Mouse (Mus musculus) ES-E14 (cell line): ENCODE results near the gene Unc5b. TPM values are rescaled to one million over a fixed set of nuclear protein-coding genes. Genes with fewer than 3 reads are reported as not detected.

Experiments
- DNase-seq: peaks from one replicate; pipeline ENCODE4 v3.0.0-alpha.2; 2013; ENCODE audit warnings: low read depth, low spot score
- H3K27ac ChIP-seq: 2 replicates; pipeline ENCODE4 v1.5.1; 2012; ENCODE audit warnings: low read depth, mild to moderate bottlenecking, low read length, moderate library complexity, mixed read lengths; ENCODE audit not compliant: poor library complexity, insufficient read depth, severe bottlenecking
- H3K36me3 ChIP-seq: 2 replicates; pipeline ENCODE4 v1.6.1; 2012; ENCODE audit warnings: mild to moderate bottlenecking, low read length, moderate library complexity, mixed read lengths; ENCODE audit not compliant: control insufficient read depth, poor library complexity, insufficient read depth, severe bottlenecking
- H3K4me1 ChIP-seq, 2 experiments: fragments of 150-350 bp in 1 of 2; sonication (generic) in 1 of 2; 2 replicates each; pipeline ENCODE4 v1.6.1; 2012; ENCODE audit warnings: low read length in 2 of 2, mild to moderate bottlenecking in 1 of 2, mixed read lengths in 1 of 2; ENCODE audit not compliant: control insufficient read depth in 2 of 2, insufficient read depth in 2 of 2, poor library complexity in 1 of 2
- H3K4me3 ChIP-seq, 2 experiments: fragments of 150-350 bp in 1 of 2; sonication (generic) in 1 of 2; 2 replicates each; pipeline ENCODE4 v1.5.1; 2012; ENCODE audit warnings: low read length in 2 of 2, low read depth in 1 of 2, mild to moderate bottlenecking in 1 of 2, mixed read lengths in 1 of 2; ENCODE audit not compliant: insufficient read depth in 1 of 2, poor library complexity in 1 of 2, severe bottlenecking in 1 of 2
- H3K9ac ChIP-seq: 2 replicates; pipeline ENCODE4 v1.6.1; 2012; ENCODE audit warnings: low read depth, mild to moderate bottlenecking, low read length, mixed read lengths; ENCODE audit not compliant: poor library complexity, insufficient read depth, severe bottlenecking
- H3K9me3 ChIP-seq: fragments of 150-350 bp; sonication (generic); 2 replicates; pipeline ENCODE4 v1.6.1; 2012; ENCODE audit warnings: low read depth, mild to moderate bottlenecking, low read length; ENCODE audit not compliant: control insufficient read depth, insufficient read depth
- CHD2 ChIP-seq: IDR thresholded peaks from 2 replicates; pipeline ENCODE4 v1.6.1; 2014; ENCODE audit warnings: mild to moderate bottlenecking, low read depth, low read length, inconsistent platforms
- HCFC1 ChIP-seq: IDR thresholded peaks from 2 replicates; pipeline ENCODE4 v1.6.1; 2012; ENCODE audit warnings: low read length, inconsistent platforms, borderline replicate concordance; ENCODE audit not compliant: insufficient read depth
- MAFK ChIP-seq: IDR thresholded peaks from 2 replicates; pipeline ENCODE4 v1.6.1; 2014; ENCODE audit warnings: mild to moderate bottlenecking, low read depth, low read length, inconsistent platforms; ENCODE audit not compliant: insufficient read depth
- ZC3H11A ChIP-seq: IDR thresholded peaks from 2 replicates; pipeline ENCODE4 v1.6.1; 2012; ENCODE audit warnings: low read depth, mild to moderate bottlenecking, inconsistent platforms, low read length, borderline replicate concordance
- ZNF384 ChIP-seq: IDR thresholded peaks from 2 replicates; pipeline ENCODE4 v1.6.1; 2012; ENCODE audit warnings: low read depth, low read length, inconsistent platforms
- in situ Hi-C, 2 experiments: fragments of 600-800 bp; cut with MboI; formaldehyde crosslinking; loops; one replicate each; pipeline ENCODE4 v1.15.1; 2025; ENCODE audit warnings: low sequenced_read_pairs in 2 of 2, inconsistent platforms in 1 of 2; ENCODE audit not compliant: unreplicated experiment in 2 of 2
- total RNA-seq: library from RNA; depleted of rRNA; stranded (reverse); fragments of 300-350 nt; gene quantifications from 2 replicates; pipeline ENCODE4 v1.2.3, GENCODE M21; 2012

The Unc5b gene
- total RNA-seq, 1 experiment = 82.0 TPM

DNA sequence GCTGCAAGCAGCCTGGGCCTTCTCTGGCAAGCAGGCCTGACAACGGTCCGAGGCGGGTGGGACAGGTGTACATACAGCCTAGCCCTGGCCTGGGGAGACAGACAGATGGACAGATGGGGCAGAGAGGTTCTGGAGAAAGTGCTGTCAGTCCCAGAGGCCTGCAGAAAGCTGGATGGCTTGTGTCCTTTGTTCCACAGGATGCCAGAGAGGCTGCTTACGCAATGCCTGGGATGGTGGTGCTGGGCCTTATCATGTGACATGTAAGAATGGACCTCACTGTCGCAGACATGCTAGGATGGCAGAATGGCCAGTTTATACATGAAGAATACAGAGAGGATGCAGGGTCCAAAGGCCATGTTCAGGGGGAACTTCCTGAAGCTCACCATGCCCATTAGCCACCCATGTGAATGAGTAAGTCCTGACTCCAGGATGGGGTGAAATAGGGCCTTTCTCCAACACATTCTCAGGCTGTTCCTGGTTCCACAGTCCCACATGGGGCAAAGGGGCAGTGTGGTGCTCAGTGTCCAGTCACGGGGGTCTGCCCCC lies 83.6 kb downstream of the Unc5b start:
- Histone ChIP-seq H3K9ac (no peak overlapping the region), H3K9me3 (no peaks in the 10 kb centered on the region), H3K27ac (no peak overlapping the region), H3K36me3 (no peaks in the 10 kb centered on the region), H3K4me1 (peaks cover 0 to 3% of the 10 kb centered on the region in 2 experiments; a peak in 1 of 4 replicates), H3K4me3 (no peak overlapping the region)
- no peak for TF ChIP-seq ZC3H11A
- no peak for TF ChIP-seq HCFC1
- TF ChIP-seq ZNF384 = no peak
- no peak for TF ChIP-seq MAFK
- no peak for TF ChIP-seq CHD2
- no peak for DNase-seq
- in situ Hi-C loops = no loop called here

DNA sequence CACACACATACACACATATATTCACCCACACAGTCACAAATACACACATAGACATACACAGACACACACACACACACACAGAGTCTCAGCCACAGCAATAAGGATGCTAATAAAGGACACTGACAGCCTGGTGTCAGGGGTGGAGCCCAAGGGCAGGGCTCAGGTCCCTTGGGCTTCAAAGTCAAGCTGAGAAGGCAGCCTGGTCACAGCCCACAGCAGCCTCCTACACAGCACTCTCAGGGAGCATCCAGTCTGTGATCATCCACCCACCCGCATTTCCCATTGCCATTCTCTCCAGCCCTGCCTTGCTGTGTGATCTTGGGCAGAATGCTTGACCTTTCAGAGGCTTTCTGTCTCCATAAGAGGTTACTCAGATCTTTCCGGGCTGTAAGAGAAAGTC lies 84.9 kb downstream of the Unc5b start:
- in situ Hi-C loops = no loop called here
- no peaks in the 10 kb centered on the region for H3K9me3 ChIP-seq
- no peak overlapping the region for H3K9ac ChIP-seq
- no peak overlapping the region for H3K27ac ChIP-seq
- DNase-seq = no peak
- H3K36me3 ChIP-seq = no peaks in the 10 kb centered on the region; the same call in 1 of the 2 replicates
- no peak for TF ChIP-seq ZNF384
- no peak for TF ChIP-seq MAFK
- no peak for TF ChIP-seq ZC3H11A
- no peak for TF ChIP-seq CHD2
- no peak for TF ChIP-seq HCFC1
- peaks cover 2 to 9% of the 10 kb centered on the region in 2 experiments; a peak in 1 of 4 replicates for H3K4me1 ChIP-seq
- H3K4me3 ChIP-seq = no peak overlapping the region

- in situ Hi-C loops = no loop called here
- Histone ChIP-seq H3K4me3 (no peak overlapping the region), H3K4me1 (peaks cover 5 to 12% of the 10 kb centered on the region in 2 experiments; a peak in 3 of 4 replicates), H3K9me3 (no peaks in the 10 kb centered on the region), H3K27ac (no peak overlapping the region), H3K36me3 (no peaks in the 10 kb centered on the region; the same call in 1 of the 2 replicates), H3K9ac (no peak overlapping the region)
- no peak for TF ChIP-seq ZNF384
- no peak for TF ChIP-seq CHD2
- no peak for TF ChIP-seq ZC3H11A
- TF ChIP-seq HCFC1 = no peak
- TF ChIP-seq MAFK = no peak
- no peak for DNase-seq
Measured at GRCm38 (mm10) chr10:60744543-60745290, 86.7 kb downstream of the Unc5b start.

GRCm38 (mm10) chr10:60743681-60744080 lies 87.7 kb downstream of the Unc5b start:
- Histone ChIP-seq H3K36me3 (no peaks in the 10 kb centered on the region; the same call in 1 of the 2 replicates), H3K9ac (no peak overlapping the region), H3K9me3 (no peaks in the 10 kb centered on the region), H3K27ac (no peak overlapping the region), H3K4me3 (no peak overlapping the region), H3K4me1 (peaks cover 5 to 12% of the 10 kb centered on the region in 2 experiments; a peak in 3 of 4 replicates)
- no peak for DNase-seq
- in situ Hi-C loops = no loop called here
- TF ChIP-seq CHD2 (no peak), ZC3H11A (no peak), MAFK (no peak), ZNF384 (no peak), HCFC1 (no peak)
